12 mouse cellular contexts compared by ENCODE assay signal in genomic region chr9:41610347-41610746, GRCm38 (mm10).
DNase-seq lines count a peak whose midpoint lies in the region; ATAC-seq lines count a peak whose summit lies in the region.
"Had no signal": no experiment of that assay in that cellular context is flagged by ENCODE, and none has a peak within 500 bp of the region (broad histone marks: within the 10 kb centered on the region; RNA-seq: fewer than 3 reads in every experiment).

No protein-coding gene starts in this region.

- DNase-seq in heart, adult 11 months: peak; percentile 72
- DNase-seq in heart, adult 18-20 months: no peak
- DNase-seq in embryonic facial prominence, embryonic 11.5 days (ENCODE audit: low spot score): no peak
- no peak for DNase-seq in hindbrain, embryonic 11.5 days (ENCODE audit: low spot score)
- DNase-seq in T-cell, adult 2 months (ENCODE audit: low spot score): no peak
- no peak for DNase-seq in MN1 (ENCODE audit: low spot score)
- DNase-seq: adrenal gland, postnatal 10 days; cerebellum, adult 18-20 months; left cerebral cortex, postnatal 4 days had no signal

- no peaks in the 10 kb centered on the region for H3K36me3 ChIP-seq in embryonic facial prominence, embryonic 11.5 days (replicated peaks; ENCODE audit: control insufficient read depth, insufficient read depth, low read depth, low read length)
- H3K36me3 ChIP-seq in hindbrain, embryonic 11.5 days (ENCODE audit: control insufficient read depth, insufficient read depth, low read length): no peaks in the 10 kb centered on the region
- H3K36me3 ChIP-seq in midbrain, embryonic 12.5 days: no peaks in the 10 kb centered on the region

- H3K4me1 ChIP-seq in embryonic facial prominence, embryonic 11.5 days (ENCODE audit: control insufficient read depth, insufficient read depth, low read length): peaks cover 10% of the 10 kb centered on the region
- peaks cover 16% of the 10 kb centered on the region; the same call in 1 of the 2 replicates for H3K4me1 ChIP-seq in hindbrain, embryonic 11.5 days (replicated peaks; ENCODE audit: control insufficient read depth, insufficient read depth, low read length)
- peaks cover 55% of the 10 kb centered on the region for H3K4me1 ChIP-seq in midbrain, embryonic 12.5 days

- H3K4me2 ChIP-seq in embryonic facial prominence, embryonic 11.5 days (ENCODE audit: low read depth, low read length): no peak overlapping the region
- no peak overlapping the region for H3K4me2 ChIP-seq in hindbrain, embryonic 11.5 days (replicated peaks; ENCODE audit: low read depth, low read length)
- no peak overlapping the region for H3K4me2 ChIP-seq in midbrain, embryonic 12.5 days (replicated peaks)

- WGBS in embryonic facial prominence, embryonic 11.5 days: 27% methylated on average over 4 of the region's 4 CpGs
- WGBS in hindbrain, embryonic 11.5 days: 36% methylated on average over 4 of the region's 4 CpGs
- 11% methylated on average over 4 of the region's 4 CpGs for WGBS in midbrain, embryonic 12.5 days

- peak overlapping the region; percentile 95 for H3K27ac ChIP-seq in embryonic facial prominence, embryonic 11.5 days (replicated peaks; ENCODE audit: low read depth, low read length)
- peak overlapping the region; percentile 85 for H3K27ac ChIP-seq in hindbrain, embryonic 11.5 days (ENCODE audit: low read depth, low read length)
- H3K27ac ChIP-seq in midbrain, embryonic 12.5 days (replicated peaks): peak overlapping the region; percentile 95
- H3K27ac ChIP-seq: kidney, postnatal 0 days had no signal

- H3K9ac ChIP-seq in embryonic facial prominence, embryonic 11.5 days (replicated peaks; ENCODE audit: low read length): peak overlapping the region; percentile 23; the same call in 1 of the 2 replicates
- no peak overlapping the region for H3K9ac ChIP-seq in hindbrain, embryonic 11.5 days (ENCODE audit: low read depth, low read length)
- no peak overlapping the region for H3K9ac ChIP-seq in midbrain, embryonic 12.5 days (replicated peaks)

- no peak overlapping the region for H3K4me3 ChIP-seq in embryonic facial prominence, embryonic 11.5 days (ENCODE audit: low read depth, low read length)
- H3K4me3 ChIP-seq in hindbrain, embryonic 11.5 days (ENCODE audit: low read depth, low read length): no peak overlapping the region
- H3K4me3 ChIP-seq in midbrain, embryonic 12.5 days: no peak overlapping the region

- H3K27me3 ChIP-seq in embryonic facial prominence, embryonic 11.5 days (ENCODE audit: control insufficient read depth, insufficient read depth, low read length): no peaks in the 10 kb centered on the region
- no peaks in the 10 kb centered on the region for H3K27me3 ChIP-seq in hindbrain, embryonic 11.5 days (ENCODE audit: control insufficient read depth, insufficient read depth, low read length)
- 0 out of 2 replicates have a peak, but pooled peaks cover 3% of the 10 kb centered on the region for H3K27me3 ChIP-seq in midbrain, embryonic 12.5 days

- ATAC-seq in embryonic facial prominence, embryonic 11.5 days (replicated peaks; ENCODE audit: insufficient number of reproducible peaks, low FRiP score, low TSS enrichment, low read depth): no peak
- ATAC-seq in hindbrain, embryonic 11.5 days (ENCODE audit: low FRiP score): no peak
- ATAC-seq in midbrain, embryonic 12.5 days (ENCODE audit: low FRiP score, low read depth): no peak
- no peak for ATAC-seq in erythroblast, adult 5-6 weeks (replicated peaks; ENCODE audit: low FRiP score, poor library complexity, severe bottlenecking)

- H3K9me3 ChIP-seq in embryonic facial prominence, embryonic 11.5 days (replicated peaks; ENCODE audit: control insufficient read depth, low read length): no peaks in the 10 kb centered on the region
- no peaks in the 10 kb centered on the region for H3K9me3 ChIP-seq in hindbrain, embryonic 11.5 days (ENCODE audit: control insufficient read depth, low read length)
- no peaks in the 10 kb centered on the region for H3K9me3 ChIP-seq in midbrain, embryonic 12.5 days
